Mouse (Mus musculus) R1 (cell line): ENCODE measurements around the gene Gtf3c6.

Experiments
- DNase-seq: peaks from one replicate; pipeline ENCODE4 v3.0.0-alpha.2; 2018; ENCODE audit warnings: low read depth, low spot score

Gene Gtf3c6

DNA sequence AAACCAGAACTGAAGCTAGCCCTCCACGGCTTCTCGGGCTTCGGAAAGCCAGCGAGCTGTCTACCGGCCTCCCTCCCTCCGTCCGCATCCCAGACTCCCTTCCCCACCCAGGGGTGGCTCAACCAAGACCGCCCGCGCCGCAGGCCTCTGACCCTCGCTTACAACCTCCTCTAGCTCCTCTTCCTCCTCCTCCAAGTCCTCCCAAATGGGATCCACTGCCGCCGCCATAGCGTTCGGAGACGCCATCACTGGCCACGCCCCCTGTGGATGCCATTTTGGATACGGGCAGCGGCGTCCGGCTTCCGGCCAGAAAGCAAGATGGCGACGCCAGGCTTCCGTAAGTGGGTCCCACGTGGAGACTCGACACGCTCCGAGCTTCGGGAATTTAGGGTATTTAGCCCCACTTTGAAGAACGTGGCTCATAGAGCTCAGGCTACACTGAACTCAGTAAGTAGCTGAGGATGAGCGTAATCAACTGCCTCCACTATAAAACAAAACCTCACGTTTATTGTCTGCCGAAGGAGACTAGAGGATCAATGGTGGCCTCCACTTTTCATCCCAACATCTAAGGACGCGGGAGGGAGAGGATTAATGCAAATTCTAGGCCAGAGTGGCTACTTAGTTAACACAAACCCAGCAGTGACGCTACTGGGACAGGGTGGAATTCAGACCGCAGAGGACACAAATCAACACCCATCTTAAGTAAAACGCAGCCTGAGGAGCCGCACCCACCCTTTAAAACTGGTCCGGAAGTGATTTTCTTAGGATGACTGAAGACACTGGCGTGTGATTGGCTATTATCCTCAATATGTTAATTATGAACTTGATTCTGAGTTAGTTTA, at the start of gene Gtf3c6:
Gtf3c6 (minus strand) TSS at position 695 of the 842 bp plus-strand sequence.
- peak; percentile 99 for DNase-seq

DNA sequence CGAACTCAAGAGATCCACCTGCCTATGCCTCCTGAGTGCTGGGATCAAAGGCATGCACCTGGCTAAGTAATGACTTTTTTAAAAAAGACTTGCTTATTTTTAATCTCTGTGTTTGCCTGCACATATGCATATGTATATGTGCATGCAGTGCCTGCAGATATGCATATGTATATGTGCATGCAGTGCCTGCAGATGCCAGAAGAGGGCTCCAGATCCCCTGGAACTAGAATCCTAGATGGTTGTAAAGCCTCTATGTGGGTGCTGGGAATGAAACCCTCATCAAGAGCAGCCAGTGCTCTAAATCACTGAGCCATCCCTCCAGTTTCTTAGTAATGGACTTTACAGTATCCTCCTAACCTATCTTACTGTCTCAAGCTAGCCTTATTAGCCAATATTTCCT, 48.1 kb upstream of the Gtf3c6 start:
- DNase-seq = peak; percentile 62

DNA sequence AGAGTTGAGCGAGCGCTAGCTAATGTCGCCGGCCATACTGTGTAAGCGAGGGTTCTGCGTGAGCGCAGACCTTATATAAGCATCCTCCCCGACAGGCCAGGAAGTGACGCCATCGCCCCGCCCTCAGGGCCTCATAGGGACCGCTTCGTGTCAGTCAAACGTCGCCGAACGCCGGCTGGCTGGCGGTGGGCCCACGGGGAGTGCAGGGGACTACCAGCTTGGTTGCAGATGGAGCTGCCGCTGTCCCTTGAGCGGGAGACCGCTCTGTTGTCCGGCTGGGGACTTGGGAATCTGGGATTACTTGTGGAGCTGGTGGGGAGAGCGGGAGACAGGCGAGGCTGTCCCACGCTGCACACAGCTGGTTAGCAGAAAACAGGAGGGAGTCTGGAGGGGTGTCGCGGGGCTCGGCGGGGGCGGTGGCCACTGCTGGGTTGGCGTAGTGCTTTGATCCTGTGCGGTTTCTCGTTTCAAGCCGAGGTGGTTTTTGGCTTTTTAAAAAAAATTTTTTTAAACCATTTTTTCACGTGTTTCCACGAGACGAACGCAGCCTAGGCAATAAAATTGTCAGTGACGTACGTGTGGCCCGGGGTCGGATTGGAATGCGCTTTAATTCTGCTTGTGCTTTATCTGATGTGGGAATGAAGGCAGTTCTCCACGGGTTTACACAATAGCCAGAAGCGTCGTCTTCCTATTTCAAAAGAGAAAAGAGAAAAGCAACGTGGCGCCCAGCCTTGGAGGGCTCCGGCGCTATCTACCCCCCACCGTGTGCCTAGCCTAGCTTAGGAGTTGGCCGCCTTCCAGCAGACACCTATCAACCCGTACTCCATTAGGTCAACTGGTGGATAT, 44.5 kb upstream of the Gtf3c6 start, which contains the start of gene Amd1:
Amd1 (minus strand) TSS at position 47 of the 846 bp plus-strand sequence.
- DNase-seq = peak; percentile 98

DNA sequence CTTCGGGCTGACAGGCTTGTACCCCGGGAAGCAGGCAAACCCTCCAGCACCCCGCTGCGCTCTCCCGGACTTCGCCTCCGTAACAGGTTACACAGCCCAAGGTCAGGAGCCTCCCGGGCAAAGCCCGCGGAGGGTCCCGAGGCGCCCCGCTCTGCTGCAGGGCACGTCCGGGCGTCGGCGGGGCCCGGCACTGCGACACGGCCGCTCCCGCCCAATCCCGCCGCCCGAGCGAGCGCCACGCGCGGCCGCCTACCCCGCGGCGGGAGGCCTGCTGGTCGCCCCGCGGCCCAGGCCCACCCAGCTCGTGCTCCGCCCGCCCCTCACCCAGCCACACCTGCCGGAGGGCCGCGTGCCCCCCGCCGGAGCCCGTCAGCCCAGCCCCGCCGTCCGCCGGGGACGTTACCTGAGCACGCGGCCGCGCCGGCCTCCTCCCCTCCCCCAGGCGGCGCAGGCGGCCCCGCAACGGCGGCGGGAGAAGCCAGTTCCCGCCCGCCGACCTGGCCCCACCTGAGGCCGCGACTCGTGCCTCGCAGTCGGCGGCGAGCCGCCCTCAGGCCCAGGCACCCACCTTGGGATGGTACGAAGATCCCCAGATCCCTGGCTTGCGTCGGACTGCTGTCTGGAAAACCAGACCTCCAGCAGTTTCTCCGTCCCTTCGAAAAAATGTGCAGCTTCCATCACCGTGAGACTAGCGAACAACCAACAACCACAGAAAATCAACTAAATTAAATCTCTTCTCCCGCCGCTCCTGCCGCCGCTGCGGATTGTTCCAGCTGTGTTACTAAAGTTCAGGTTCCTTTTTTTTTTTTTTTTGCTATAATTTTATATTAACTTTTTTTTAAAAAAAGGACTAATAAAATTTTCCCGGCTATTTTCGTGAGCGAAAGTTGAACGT, 43.5 kb upstream of the Gtf3c6 start:
- peak; percentile 39 for DNase-seq

DNA sequence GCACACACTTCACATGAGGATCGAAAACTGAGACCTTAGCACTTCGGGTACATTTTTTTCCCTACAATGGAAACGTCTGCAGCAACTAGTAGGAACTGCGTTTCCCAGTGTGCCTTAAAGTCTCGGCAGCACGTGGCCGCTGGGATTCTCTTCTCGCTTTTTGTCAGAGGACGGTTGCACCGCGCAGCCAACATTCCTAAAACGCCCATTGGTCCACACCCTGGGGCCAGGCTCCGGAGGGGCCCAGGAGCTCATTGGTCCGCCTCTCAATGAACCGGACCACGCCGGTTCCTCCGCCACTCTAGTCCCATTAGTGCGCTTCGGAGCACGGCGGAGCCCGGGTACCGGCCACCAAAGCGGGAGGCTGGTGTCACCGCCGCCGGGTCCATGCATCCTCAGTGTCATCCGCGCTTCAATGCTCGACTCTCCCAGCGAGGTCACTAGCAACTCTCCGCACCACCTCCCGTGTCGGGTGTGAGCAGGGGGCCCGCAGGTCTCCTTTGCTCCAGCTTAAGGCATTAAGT, 42.8 kb upstream of the Gtf3c6 start:
- DNase-seq = peak; percentile 94

DNA sequence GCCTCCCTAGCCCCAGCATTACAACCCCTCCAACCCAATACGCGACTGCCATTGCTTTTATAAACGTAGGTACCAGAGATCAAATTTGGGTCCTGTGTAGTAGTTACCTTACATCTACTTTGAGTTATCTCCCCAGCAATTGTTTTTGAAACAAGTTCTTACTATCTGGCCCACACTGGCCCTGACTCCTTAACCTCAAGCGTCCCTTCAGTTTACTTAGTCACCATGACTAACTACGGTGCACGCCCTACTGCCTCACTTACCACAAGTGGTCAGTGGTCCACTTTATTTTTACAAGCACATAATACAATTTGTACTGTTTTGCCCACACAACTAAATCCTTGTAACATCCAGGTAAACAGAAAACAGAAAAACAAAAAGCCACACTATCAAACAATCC, 34.7 kb upstream of the Gtf3c6 start:
- no peak for DNase-seq

DNA sequence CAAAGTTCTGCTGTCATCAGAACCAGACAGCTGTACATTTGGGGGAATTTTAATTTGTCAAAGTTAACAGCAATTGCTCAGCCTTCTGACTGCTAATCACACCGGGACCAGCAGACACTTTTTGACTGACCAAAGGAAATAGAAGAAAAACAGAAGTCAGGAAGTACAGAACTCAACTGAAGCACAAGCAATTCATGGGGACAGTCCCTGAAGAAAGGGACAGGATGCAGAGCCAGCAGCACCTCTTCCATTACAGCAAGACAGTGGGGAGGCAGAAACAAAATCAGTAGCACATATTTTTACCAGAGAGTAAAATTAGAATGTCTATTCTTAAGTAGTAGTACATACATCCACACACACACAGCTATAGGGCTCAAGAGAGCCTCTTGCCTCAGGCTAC, 28.9 kb upstream of the Gtf3c6 start:
- no peak for DNase-seq

DNA sequence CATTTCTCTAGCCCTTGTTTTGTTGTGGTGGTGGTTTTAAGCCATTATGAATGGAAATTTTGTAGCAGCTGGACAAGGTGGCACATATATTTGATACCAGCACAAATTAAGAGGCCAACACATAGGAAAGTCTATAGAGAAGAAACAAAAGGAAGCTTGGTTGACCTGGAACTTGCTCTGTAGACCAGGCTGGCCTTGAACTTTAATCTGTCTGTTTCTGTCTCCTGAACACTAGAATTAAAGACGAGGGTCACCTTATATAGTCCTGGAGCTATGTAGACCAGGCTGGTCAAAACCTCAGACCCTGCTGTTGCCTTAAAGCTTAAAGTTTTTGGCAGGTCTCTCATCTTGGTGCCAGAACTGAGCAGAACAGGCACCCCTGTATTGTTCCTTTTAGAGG, 27.7 kb upstream of the Gtf3c6 start:
- DNase-seq = no peak

DNA sequence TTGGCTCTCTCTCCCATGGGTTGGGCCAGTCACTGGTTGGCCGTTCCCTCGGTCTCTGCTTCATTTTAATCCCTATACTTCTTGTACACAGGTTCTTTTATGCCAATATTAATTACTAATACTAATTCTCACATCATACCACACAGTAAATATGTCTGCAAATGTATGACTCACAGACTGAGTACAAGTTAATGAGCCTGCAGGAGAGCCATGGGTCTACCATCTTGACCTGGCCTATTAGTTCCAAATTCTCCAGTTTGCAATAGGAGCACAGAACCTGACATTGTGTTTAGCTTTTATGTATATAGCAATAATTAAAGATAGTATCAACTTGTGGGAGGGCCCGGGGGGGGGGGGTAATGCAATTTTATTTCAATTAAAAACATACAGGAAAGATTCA, 27.1 kb upstream of the Gtf3c6 start:
- no peak for DNase-seq

DNA sequence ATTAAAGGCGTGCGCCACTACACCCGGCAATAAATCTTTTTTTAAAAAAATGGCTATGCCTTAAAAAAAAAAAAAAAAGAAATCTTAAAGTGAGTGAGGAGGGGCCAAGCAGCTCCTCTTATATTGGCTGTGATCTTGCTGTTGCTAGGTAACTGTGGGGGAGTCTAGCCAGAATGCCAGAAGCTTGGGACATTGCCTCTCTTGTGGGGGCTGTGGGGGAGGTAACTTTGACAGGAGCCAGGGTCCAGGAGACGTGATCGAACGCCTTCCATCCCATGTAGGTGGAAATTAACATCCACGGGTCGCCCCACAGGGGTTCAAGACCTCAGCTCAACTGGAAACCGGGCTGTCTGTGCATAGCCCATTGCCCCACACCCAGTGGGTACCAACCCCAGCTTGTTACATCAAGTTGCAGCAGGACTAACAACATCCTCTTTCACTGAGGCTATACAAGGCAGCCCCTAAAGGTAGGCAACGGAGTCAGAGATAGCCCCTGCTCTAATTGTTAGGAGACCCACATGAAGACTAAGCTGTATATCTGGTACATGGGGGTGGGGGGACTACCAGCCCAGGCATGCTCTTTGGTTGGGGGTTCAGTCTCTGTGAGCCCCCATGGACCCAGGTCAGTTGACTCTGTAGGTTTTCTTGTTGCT, 26.4 kb upstream of the Gtf3c6 start:
- DNase-seq = peak; percentile 31

DNA sequence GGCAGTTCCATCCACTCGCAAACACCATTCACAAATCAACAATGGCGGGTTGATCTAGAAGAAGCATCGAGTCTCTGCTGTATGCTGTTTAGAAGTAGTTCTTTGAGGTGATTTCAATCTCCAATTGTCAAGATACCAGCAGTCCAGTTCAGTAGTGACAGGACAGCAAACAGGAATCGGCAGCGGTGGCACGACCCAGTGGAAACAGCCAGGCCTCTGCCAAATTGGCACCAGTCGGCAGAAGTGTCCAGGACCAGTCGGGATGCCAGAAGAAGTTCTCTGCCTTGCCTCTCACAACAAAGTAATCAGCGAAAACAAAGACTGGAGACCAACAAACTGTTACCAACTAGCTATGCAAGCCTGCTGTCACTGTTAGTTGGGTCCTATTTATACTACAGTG, 25.7 kb upstream of the Gtf3c6 start:
- DNase-seq = no peak

DNA sequence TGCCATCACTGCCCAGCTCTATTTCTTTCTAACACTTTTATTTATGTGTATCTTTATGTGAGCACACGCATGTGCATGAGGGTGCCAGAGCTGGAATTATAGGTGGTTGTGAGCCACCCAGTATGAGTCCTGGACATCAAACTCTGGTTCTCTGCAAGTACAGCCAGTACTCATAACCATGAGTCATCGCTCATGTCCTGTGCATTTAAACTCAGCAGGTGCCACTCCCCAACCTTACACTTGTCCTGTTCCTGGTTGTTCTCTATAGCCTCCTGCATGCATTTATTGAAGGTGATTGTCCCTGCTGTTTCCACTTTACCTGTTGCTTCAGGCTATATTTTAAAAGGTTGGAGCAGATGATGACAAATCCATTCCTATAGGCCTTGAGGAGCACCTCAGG, 23.7 kb upstream of the Gtf3c6 start:
- no peak for DNase-seq

DNA sequence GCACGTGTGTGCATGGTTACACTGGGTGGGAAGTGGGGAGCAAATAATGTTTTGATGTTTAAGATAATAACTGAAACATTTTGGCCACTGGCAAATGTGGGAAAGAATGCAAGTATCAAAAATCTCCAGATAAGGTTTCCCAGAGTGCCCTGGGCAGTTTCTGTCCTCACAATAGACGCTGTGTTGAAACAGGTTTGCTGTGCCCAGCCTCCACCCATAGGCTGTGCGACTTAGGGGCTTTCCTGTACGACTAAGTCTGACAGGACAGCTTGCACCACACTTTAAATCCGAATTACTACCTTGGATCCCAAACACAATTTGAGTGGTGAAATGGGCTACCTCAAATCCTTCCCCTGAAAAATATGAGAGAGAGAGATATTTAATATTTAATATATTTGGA, 20.4 kb upstream of the Gtf3c6 start:
- DNase-seq = no peak

DNA sequence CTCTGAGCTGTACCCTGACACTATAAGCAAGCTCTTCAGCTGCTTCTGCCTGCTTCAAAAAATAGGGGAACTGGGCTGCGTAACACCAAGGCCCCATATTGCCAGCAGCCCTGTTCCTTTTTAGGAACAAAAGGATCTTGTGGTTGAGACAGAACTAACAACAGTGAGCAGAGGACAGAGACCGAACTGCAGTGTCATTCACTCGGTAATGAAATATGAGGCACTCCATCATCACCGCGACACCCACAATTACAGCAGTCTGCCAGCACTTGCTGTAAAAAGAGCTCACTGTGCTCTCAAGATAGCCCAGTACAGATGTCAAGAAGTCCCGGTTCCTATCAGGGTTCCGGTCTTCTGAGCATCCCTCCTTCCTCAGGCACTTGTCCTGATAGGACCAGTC, 18.1 kb upstream of the Gtf3c6 start:
- no peak for DNase-seq

DNA sequence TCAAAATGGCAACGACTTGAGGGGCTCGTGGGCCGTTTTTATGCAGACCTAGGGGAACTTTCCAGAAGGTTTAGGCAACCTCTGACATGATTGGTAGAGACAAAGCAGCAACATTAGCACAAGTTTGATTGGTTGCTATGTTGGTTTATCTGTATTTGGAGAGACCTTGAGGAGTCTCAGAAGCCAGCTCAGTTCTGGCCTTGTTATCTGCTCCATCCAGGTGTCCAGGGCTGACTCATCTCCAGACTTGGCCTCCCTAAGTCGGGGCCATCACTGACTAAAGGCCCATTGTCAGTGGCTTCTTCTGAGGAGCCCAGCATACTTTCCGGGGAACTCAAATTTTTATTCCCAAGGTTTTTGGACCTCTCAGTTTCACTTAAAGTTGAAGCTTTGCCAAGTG, 16.0 kb upstream of the Gtf3c6 start:
- DNase-seq = no peak

DNA sequence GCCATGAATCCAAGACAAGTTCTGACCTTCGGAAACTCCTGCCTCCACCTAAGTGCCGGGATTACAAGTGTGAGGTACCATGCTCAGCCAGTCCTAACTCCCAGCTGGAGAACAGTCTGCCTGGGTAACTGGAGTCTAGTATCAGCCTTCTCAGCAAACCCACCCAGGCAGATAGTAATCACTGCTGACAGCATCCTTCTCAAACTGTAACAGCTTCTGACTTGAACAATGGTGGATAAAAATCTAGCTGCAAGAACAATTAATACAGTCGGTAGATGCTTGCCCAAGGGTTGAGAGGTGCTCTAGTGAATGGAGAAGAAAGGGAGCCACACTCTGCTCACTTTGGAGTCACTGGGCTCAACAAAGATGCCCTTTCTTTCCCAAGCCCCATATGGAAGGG, 13.3 kb upstream of the Gtf3c6 start:
- no peak for DNase-seq

DNA sequence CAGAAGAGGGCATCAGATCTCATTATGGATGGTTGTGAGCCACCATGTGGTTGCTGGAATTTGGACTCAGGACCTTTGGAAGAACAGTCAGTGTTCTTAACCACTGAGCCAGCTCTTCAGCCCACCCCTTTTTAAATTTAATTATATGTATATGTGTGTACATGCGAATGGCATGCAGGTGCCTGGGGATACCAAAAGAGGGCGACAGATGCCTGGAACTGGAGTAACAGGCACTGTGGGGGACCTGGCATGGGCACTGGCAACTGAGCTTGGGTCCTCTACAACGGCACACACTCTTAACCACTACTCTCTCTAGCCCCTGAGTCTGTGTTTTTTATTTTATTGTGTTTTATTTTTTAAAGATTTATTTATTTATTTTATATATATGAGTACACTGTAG, 7.0 kb upstream of the Gtf3c6 start:
- DNase-seq = peak; percentile 50

DNA sequence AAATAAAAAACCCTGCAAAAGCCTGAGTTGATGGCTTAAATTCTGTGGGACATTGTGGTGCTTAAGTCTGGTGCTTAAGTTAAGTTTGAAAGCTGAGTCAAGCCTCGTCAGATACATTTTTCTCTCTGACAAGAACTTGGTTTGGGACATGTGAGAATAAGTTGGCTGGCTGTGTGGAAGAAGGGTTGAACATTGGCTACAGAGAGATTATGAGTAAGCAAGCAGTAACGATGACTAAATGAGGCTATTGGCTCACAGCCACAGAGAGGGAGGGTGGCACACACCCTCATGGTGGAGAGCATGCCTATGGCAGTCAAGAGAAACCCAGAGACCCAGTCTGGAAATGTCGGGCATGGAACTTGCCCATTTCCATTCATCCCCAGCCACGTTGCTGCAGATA, 5.8 kb upstream of the Gtf3c6 start:
- DNase-seq = no peak

DNA sequence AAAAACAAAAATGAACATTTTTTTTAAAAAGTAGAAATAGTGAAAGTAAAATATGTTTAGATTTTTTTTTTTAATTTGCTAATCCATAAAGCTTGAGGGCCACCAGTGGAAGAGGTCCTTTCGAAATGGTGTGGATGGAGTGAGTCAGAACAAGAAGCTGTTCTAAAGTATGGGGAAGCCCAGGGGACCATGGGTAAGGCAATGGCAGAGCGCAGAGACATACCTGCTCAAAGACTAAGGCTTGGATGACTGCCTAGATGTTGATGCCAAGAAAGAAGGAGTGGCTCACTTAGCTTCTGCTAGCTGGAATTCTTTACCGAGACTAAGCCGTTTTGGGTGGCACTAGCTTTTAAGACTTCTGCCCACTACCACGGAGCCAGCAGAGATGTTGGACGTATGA, 4.3 kb upstream of the Gtf3c6 start:
- DNase-seq = no peak

DNA sequence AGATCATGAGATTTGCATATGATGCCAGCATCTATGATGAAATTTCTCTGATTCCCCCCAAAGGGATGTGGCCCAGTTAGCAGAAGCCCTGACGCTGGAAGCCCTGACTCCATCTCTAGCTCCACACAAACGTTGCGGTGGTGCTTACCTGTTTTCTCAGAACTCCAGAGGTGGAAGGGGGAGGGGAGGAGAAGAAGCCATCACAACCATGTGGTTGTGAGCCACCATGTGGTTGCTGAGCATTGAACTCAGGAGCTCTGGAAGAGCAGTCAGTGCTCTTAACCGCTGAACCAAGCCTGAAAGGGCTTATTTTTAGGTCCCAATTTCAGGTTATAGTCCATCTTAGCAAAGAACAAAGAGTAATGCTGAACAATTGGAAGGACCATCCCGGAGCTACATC, 2.4 kb upstream of the Gtf3c6 start:
- no peak for DNase-seq

DNA sequence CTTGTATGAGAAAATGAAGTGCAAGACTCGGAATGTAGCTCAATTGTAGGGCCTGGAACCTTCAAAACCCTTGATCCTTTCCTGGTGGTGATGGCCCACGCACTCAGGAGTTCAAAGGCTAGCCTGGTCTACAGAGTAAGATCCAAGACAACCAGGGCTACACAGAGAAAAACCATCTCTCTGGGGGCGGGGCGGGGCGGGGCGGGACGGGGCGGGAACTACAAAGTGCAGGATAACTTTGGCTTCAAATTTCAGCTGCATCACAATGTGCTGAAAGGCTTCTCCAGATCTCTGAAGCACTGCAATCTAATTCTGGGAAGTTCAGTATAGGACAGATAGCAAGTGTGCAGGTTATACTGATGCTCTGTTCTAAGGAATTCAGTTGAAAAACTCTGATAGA, 1.6 kb upstream of the Gtf3c6 start:
- peak; percentile 37 for DNase-seq
